Mouse (Mus musculus) CH12.LX (cell line): ENCODE results near the gene Grk6. TPM values are rescaled to one million over a fixed set of nuclear protein-coding genes. Genes with fewer than 3 reads are reported as not detected.
A peak's percentile ranks its signal among the peaks of the same experiment; 100 is the strongest.

Experiments used
- DNase-seq: peaks from one replicate; pipeline ENCODE4 v3.0.0-alpha.2; 2013; ENCODE audit errors: extremely low read depth
- H3K27ac ChIP-seq: 2 replicates; pipeline ENCODE4 v1.5.1; 2012; ENCODE audit warnings: low read depth, mild to moderate bottlenecking, control low read depth, moderate library complexity; ENCODE audit not compliant: insufficient read depth
- H3K27me3 ChIP-seq: replicated peaks from 2 replicates; pipeline ENCODE3; 2012; ENCODE audit warnings: inconsistent platforms
- H3K36me3 ChIP-seq, 2 experiments: replicated peaks in 1 of 2; 2 replicates each; pipeline versions ENCODE3 to v1.6.1; 2012; ENCODE audit warnings: inconsistent platforms in 1 of 2, low read length in 1 of 2, mild to moderate bottlenecking in 1 of 2, mixed read lengths in 1 of 2, moderate library complexity in 1 of 2; ENCODE audit not compliant: control insufficient read depth in 1 of 2, insufficient read depth in 1 of 2
- H3K4me1 ChIP-seq, 2 experiments: 2 replicates each; pipeline ENCODE4 v1.6.1; 2012; ENCODE audit warnings: inconsistent platforms in 1 of 2, moderate library complexity in 1 of 2; ENCODE audit not compliant: insufficient read depth in 2 of 2, control insufficient read depth in 1 of 2
- H3K4me2 ChIP-seq: 2 replicates; pipeline ENCODE4 v1.6.1; 2012; ENCODE audit warnings: low read depth, mild to moderate bottlenecking, control low read depth; ENCODE audit not compliant: poor library complexity, insufficient read depth, severe bottlenecking
- H3K4me3 ChIP-seq, 3 experiments: fragments of 150-350 bp in 1 of 3; sonication (generic) in 1 of 3; replicated peaks in 1 of 3; 2 replicates each; pipeline versions ENCODE3 to v1.5.1; 2011 to 2012; ENCODE audit warnings: low read depth in 2 of 3, low read length in 2 of 3, mild to moderate bottlenecking in 2 of 3, moderate library complexity in 2 of 3, control low read depth in 1 of 3, improper control_type of control experiment in 1 of 3, inconsistent platforms in 1 of 3, mixed read lengths in 1 of 3; ENCODE audit not compliant: poor library complexity in 1 of 3
- H3K79me2 ChIP-seq: replicated peaks from 2 replicates; pipeline ENCODE4 v1.6.1; 2012; ENCODE audit warnings: mild to moderate bottlenecking, moderate library complexity; ENCODE audit not compliant: control insufficient read depth, poor library complexity, insufficient read depth, severe bottlenecking; ENCODE audit errors: extremely low read depth
- H3K9ac ChIP-seq: 2 replicates; pipeline ENCODE4 v1.6.1; 2012; ENCODE audit warnings: low read depth, mild to moderate bottlenecking, control low read depth, moderate library complexity; ENCODE audit not compliant: insufficient read depth
- H3K9me3 ChIP-seq: replicated peaks from 2 replicates; pipeline ENCODE3; 2012; ENCODE audit warnings: low read length, inconsistent platforms, mixed read lengths
- BHLHE40 ChIP-seq: IDR thresholded peaks from 2 replicates; pipeline ENCODE4 v1.6.1; 2011; ENCODE audit warnings: mild to moderate bottlenecking, low read depth, low read length, improper control_type of control experiment
- CHD1 ChIP-seq: IDR thresholded peaks from 2 replicates; pipeline ENCODE4 v1.6.1; 2012; ENCODE audit warnings: low read depth, low read length, improper control_type of control experiment, inconsistent platforms
- CHD2 ChIP-seq: IDR thresholded peaks from 2 replicates; pipeline ENCODE4 v1.6.1; 2011; ENCODE audit warnings: low read length, improper control_type of control experiment
- CTCF ChIP-seq, 2 experiments: IDR thresholded peaks in 1 of 2; conservative IDR thresholded peaks in 1 of 2; 2 replicates each; pipeline ENCODE4 v1.5.1; 2011 to 2012; ENCODE audit warnings: low read depth in 2 of 2, low read length in 2 of 2, improper control_type of control experiment in 1 of 2, inconsistent platforms in 1 of 2, mild to moderate bottlenecking in 1 of 2, moderate library complexity in 1 of 2
- E2F4 ChIP-seq: IDR thresholded peaks from 2 replicates; pipeline ENCODE4 v1.6.1; 2011; ENCODE audit warnings: low read depth, low read length, improper control_type of control experiment; ENCODE audit not compliant: insufficient replicate concordance
- ELF1 ChIP-seq: IDR thresholded peaks from 2 replicates; pipeline ENCODE4 v1.6.1; 2014; ENCODE audit warnings: low read depth, mild to moderate bottlenecking, inconsistent platforms, low read length, improper control_type of control experiment
- EP300 ChIP-seq: IDR thresholded peaks from 2 replicates; pipeline ENCODE4 v1.6.1; 2011; ENCODE audit warnings: low read length, improper control_type of control experiment
- ETS1 ChIP-seq: conservative IDR thresholded peaks from 2 replicates; pipeline ENCODE4 v1.6.1; 2012; ENCODE audit warnings: low read depth, mild to moderate bottlenecking, inconsistent platforms, low read length, improper control_type of control experiment, moderate library complexity
- GABPA ChIP-seq: IDR thresholded peaks from 2 replicates; pipeline ENCODE4 v1.6.1; 2012; ENCODE audit warnings: low read depth, low read length, improper control_type of control experiment, inconsistent platforms; ENCODE audit not compliant: insufficient replicate concordance
- HCFC1 ChIP-seq: IDR thresholded peaks from 2 replicates; pipeline ENCODE4 v1.6.1; 2012; ENCODE audit warnings: low read depth, mild to moderate bottlenecking, inconsistent platforms, low read length, improper control_type of control experiment
- IRF4 ChIP-seq: IDR thresholded peaks from 2 replicates; pipeline ENCODE4 v1.6.1; 2014; ENCODE audit warnings: low read depth, mild to moderate bottlenecking, inconsistent platforms, low read length, improper control_type of control experiment
- JUN ChIP-seq: IDR thresholded peaks from 2 replicates; pipeline ENCODE4 v1.6.1; 2011; ENCODE audit warnings: low read depth, mild to moderate bottlenecking, low read length, improper control_type of control experiment, moderate library complexity; ENCODE audit not compliant: insufficient read depth
- JUND ChIP-seq: conservative IDR thresholded peaks from 2 replicates; pipeline ENCODE4 v1.6.1; 2011; ENCODE audit warnings: low read depth, low read length, improper control_type of control experiment
- MAFK ChIP-seq: IDR thresholded peaks from 2 replicates; pipeline ENCODE4 v1.6.1; 2011; ENCODE audit warnings: low read length, improper control_type of control experiment; ENCODE audit not compliant: insufficient replicate concordance
- MAZ ChIP-seq: IDR thresholded peaks from 2 replicates; pipeline ENCODE4 v1.6.1; 2012; ENCODE audit warnings: low read depth, mild to moderate bottlenecking, inconsistent platforms, low read length, improper control_type of control experiment, moderate library complexity
- MEF2A ChIP-seq: IDR thresholded peaks from 2 replicates; pipeline ENCODE4 v1.6.1; 2014; ENCODE audit warnings: low read depth, mild to moderate bottlenecking, inconsistent platforms, low read length, improper control_type of control experiment, borderline replicate concordance
- MXI1 ChIP-seq: IDR thresholded peaks from 2 replicates; pipeline ENCODE4 v1.6.1; 2011; ENCODE audit warnings: mild to moderate bottlenecking, low read depth, low read length, improper control_type of control experiment
- MYC ChIP-seq: IDR thresholded peaks from 2 replicates; pipeline ENCODE4 v1.6.1; 2011; ENCODE audit warnings: low read depth, mild to moderate bottlenecking, improper control_type of control experiment, low read length
- NELFE ChIP-seq: IDR thresholded peaks from 2 replicates; pipeline ENCODE4 v1.6.1; 2011; ENCODE audit warnings: low read depth, low read length, improper control_type of control experiment
- NRF1 ChIP-seq: IDR thresholded peaks from 2 replicates; pipeline ENCODE4 v1.6.1; 2014; ENCODE audit warnings: low read depth, mild to moderate bottlenecking, inconsistent platforms, low read length, improper control_type of control experiment, moderate library complexity
- PAX5 ChIP-seq: IDR thresholded peaks from 2 replicates; pipeline ENCODE4 v1.6.1; 2012; ENCODE audit warnings: low read length, inconsistent platforms, mixed read lengths
- POLR2AphosphoS2 ChIP-seq: IDR thresholded peaks from 2 replicates; pipeline ENCODE4 v1.6.1; 2011; ENCODE audit warnings: low read depth, low read length, improper control_type of control experiment
- SIN3A ChIP-seq: IDR thresholded peaks from 2 replicates; pipeline ENCODE4 v1.6.1; 2012; ENCODE audit warnings: low read length, improper control_type of control experiment, inconsistent platforms
- SMC3 ChIP-seq: IDR thresholded peaks from 2 replicates; pipeline ENCODE4 v1.6.1; 2011; ENCODE audit warnings: low read depth, low read length, improper control_type of control experiment
- TCF12 ChIP-seq: IDR thresholded peaks from 2 replicates; pipeline ENCODE4 v1.6.1; 2014; ENCODE audit warnings: low read depth, mild to moderate bottlenecking, inconsistent platforms, low read length, improper control_type of control experiment
- USF1 ChIP-seq: IDR thresholded peaks from 2 replicates; pipeline ENCODE4 v1.6.1; 2014; ENCODE audit warnings: low read depth, mild to moderate bottlenecking, inconsistent platforms, low read length, improper control_type of control experiment
- USF2 ChIP-seq: conservative IDR thresholded peaks from 2 replicates; pipeline ENCODE4 v1.6.1; 2011; ENCODE audit warnings: low read depth, low read length, improper control_type of control experiment
- ZC3H11A ChIP-seq: IDR thresholded peaks from 2 replicates; pipeline ENCODE4 v1.6.1; 2012; ENCODE audit warnings: low read depth, mild to moderate bottlenecking, inconsistent platforms, low read length, improper control_type of control experiment
- ZKSCAN1 ChIP-seq: IDR thresholded peaks from 2 replicates; pipeline ENCODE4 v1.6.1; 2012; ENCODE audit warnings: low read depth, inconsistent platforms, low read length, improper control_type of control experiment, borderline replicate concordance
- ZMIZ1 ChIP-seq: IDR thresholded peaks from 2 replicates; pipeline ENCODE4 v1.6.1; 2012; ENCODE audit warnings: low read depth, mild to moderate bottlenecking, inconsistent platforms, low read length, improper control_type of control experiment
- ZNF384 ChIP-seq: IDR thresholded peaks from 2 replicates; pipeline ENCODE4 v1.6.1; 2012; ENCODE audit warnings: low read depth, low read length, improper control_type of control experiment, inconsistent platforms
- dilution Hi-C: fragments of 300-500 bp; cut with MboI; formaldehyde crosslinking; loops from 2 replicates; pipeline ENCODE4 v1.14.3; 2020; ENCODE audit warnings: low sequenced_read_pairs; ENCODE audit not compliant: extremely low pct_unique_long_range_greater_than_20kb, extremely low pct_ligation_motif_present
- in situ Hi-C: fragments of 300-500 bp; cut with MboI; formaldehyde crosslinking; loops from 3 replicates; pipeline ENCODE4 v1.14.3; 2019; ENCODE audit warnings: low sequenced_read_pairs, low pct_ligation_motif_present, low pct_unique_long_range_greater_than_20kb, mixed read lengths
- polyA plus RNA-seq: library from polyadenylated mRNA; unstranded; fragments of >175 nt; gene quantifications from 2 replicates; pipeline ENCODE4 v1.2.1, GENCODE M21; 2012; ENCODE audit warnings: low read depth; ENCODE audit not compliant: insufficient read length
- total RNA-seq, 2 experiments: library from RNA; depleted of rRNA; stranded (reverse); fragments of 300-350 nt in 1 of 2; fragments of >200 nt in 1 of 2; gene quantifications; 2 replicates each; pipeline ENCODE4 v1.2.3; 2012 to 2014

The Grk6 gene
- total and polyA plus RNA-seq, 3 experiments, result 59.0 to 71.0 (median 60.1) TPM

- Histone ChIP-seq H3K4me3 (no peak within 1 kb of the TSS), H3K9ac (no peak within 1 kb of the TSS), H3K79me2 (no peaks in the 10 kb centered on the region), H3K4me1 (peaks cover 9 to 24% of the 10 kb centered on the region in 2 experiments), H3K27ac (no peak within 1 kb of the TSS), H3K9me3 (peaks cover 6% of the 10 kb centered on the region), H3K4me2 (no peak within 1 kb of the TSS), H3K36me3 (no peaks in the 10 kb centered on the region), H3K27me3 (peaks cover 5% of the 10 kb centered on the region)
- DNase-seq, result no peak
- TF ChIP-seq NELFE (no peak), E2F4 (no peak)
- in situ Hi-C loops, result loop anchor here (5.0 kb wide), 1 partner anchor 41 kb away; no protein-coding TSS in a partner anchor
- dilution Hi-C loops, result no loop called here
Observed at GRCm38 (mm10) chr13:55426613-55427012, 18.3 kb upstream of the Grk6 start, which contains the start of gene F12. TSS of gene F12 (minus strand) at chr13:55426793.

DNA sequence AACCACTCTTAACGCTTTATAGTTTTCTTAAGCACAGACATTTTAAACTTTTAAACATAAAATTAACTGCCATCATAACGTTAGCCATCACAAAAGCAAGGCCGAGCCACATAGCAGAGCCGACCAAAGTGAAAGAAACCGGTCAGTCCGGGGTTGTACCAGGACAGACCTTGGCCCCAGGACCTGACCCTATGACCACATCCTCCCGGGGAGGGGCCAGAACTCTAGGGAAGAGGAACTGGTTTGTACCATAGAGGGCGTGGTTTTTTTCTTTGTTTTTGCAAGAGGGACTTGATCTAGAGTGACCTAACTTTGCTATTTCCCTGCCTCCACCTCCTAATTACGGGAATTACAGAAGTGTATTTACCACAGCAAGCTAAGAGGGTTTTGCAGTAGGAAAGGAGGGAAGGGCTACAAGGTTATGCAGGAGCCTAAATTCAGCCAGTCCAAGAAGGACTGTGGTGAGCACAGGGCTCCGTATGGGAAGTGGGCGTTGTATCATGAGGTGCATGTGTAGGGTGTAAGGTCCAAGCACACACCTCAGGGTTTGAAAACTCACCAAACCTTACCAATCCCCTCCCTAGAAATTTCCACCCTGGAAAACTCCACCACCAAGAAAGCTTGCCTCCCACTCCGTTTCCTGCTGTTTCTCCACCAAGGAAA, 15.5 kb upstream of the Grk6 start:
- H3K36me3 ChIP-seq, result no peaks in the 10 kb centered on the region
- in situ Hi-C loops, result loop anchor here (5.0 kb wide), 1 partner anchor 38 kb away; no protein-coding TSS in a partner anchor
- peak overlapping the region; percentile 21; the same call in 1 of the 2 replicates for H3K27ac ChIP-seq
- no peaks in the 10 kb centered on the region for H3K27me3 ChIP-seq
- dilution Hi-C loops, result no loop called here
- peak overlapping the region; percentile 65; the same call in 1 of the 2 replicates for H3K9ac ChIP-seq
- H3K4me3 ChIP-seq, result no peak overlapping the region
- H3K4me2 ChIP-seq, result peak overlapping the region; percentile 41; the same call in 1 of the 2 replicates
- peaks cover 6% of the 10 kb centered on the region for H3K9me3 ChIP-seq
- no peaks in the 10 kb centered on the region for H3K79me2 ChIP-seq
- DNase-seq, result peak; percentile 50
- H3K4me1 ChIP-seq, result peaks cover 13 to 40% of the 10 kb centered on the region in 2 experiments
- TF ChIP-seq IRF4, result peak; percentile 39; the same call in 1 of the 2 replicates
- 0 out of 2 replicates have a peak, but pooled peaks have one; percentile 55 for TF ChIP-seq ZMIZ1
- no peak for TF ChIP-seq E2F4
- no peak for TF ChIP-seq SIN3A
- no peak for TF ChIP-seq USF1
- peak; percentile 67; the same call in 1 of the 2 replicates for TF ChIP-seq TCF12
- TF ChIP-seq ETS1, result no peak
- TF ChIP-seq CHD2, result no peak
- no peak for TF ChIP-seq PAX5
- no peak for TF ChIP-seq POLR2AphosphoS2
- no peak for TF ChIP-seq SMC3
- TF ChIP-seq ZC3H11A, result no peak
- TF ChIP-seq ZKSCAN1, result no peak
- TF ChIP-seq GABPA, result no peak
- no peak for TF ChIP-seq MXI1
- TF ChIP-seq NRF1, result no peak
- TF ChIP-seq ZNF384, result no peak
- 0 out of 2 replicates have a peak, but pooled peaks have one; percentile 54 for TF ChIP-seq MAZ
- TF ChIP-seq MEF2A, result no peak
- no peak for TF ChIP-seq JUND
- TF ChIP-seq USF2, result no peak
- TF ChIP-seq JUN, result no peak
- peak; percentile 79 for TF ChIP-seq NELFE
- no peak for TF ChIP-seq MAFK
- no peak for TF ChIP-seq CHD1
- TF ChIP-seq BHLHE40, result no peak
- peak; percentile 69 for TF ChIP-seq HCFC1
- TF ChIP-seq EP300, result no peak
- no peak for TF ChIP-seq CTCF (conservative IDR thresholded peaks at IDR 0.05 in 1 of 2, IDR thresholded peaks at IDR 0.05 in 1 of 2; ENCODE audit: low read depth in 2 of 2, low read length in 2 of 2)
- TF ChIP-seq ELF1, result peak; percentile 76
- TF ChIP-seq MYC, result no peak
